Mouse (Mus musculus) cerebellum, adult 18-20 months (tissue): ENCODE data around the gene Drc3.

ENCODE experiments used
- DNase-seq, 2 experiments: peaks; one replicate each; pipeline ENCODE4 v3.0.0; 2021

Drc3 gene

DNA sequence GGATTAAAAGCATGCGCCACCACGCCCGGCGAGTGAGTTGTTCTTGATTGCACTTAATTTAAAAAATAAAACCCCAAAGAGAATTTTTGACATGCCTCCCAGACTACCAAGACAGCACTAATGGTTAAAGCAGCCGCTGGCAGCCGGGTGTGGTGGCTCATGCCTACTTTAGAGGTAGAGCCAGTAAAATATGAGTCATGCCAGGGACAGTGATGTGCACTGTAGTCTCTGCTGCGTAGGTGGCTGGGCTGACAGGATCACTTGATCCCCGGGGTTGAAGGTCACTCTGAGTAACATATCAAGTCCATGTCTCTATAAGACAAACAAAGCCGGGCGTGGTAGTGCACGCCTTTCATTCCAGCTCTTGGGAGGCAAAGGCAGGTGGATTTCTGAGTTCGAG lies 13.8 kb upstream of the Drc3 start:
- no peak for DNase-seq

DNA sequence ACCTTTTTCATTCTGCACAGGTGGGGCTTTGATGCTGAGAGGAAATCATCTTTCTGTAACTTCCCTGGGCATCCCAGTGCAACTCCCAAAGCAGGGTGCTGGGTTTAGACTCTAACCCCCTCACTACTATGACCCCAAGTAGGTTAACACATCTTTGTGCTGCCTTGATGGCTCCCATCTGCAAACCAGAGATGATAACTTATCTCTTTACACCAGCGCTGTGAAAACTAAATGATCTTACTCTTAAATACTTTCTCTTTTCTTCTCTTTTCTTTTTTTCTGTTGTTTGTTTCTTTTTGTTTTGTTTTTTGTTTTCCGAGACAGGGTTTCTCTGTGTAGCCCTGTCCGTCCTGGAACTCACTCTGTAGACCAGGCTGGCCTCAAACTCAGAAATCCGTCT lies 7.3 kb upstream of the Drc3 start:
- DNase-seq: no peak

DNA sequence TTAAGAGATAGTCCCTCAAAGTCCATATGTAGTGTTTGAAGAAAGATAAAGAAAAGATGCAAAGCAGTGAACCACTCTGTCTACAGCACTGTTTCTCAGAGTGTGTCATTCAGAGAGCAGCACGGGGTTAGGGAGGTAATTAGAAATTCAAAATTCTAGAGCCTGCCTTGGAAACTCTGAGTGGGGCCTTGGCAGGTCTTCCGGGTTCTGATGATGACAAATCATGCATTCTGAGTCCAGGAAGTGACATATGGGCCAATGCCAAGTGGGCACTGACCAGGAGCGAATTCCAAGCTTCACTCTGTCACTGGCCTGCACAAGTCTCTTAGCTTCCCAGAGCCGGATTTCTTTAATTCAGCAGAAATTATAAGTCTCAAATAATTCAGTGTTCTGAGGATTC lies 6.6 kb upstream of the Drc3 start:
- DNase-seq: peak; percentile 79 to 84

DNA sequence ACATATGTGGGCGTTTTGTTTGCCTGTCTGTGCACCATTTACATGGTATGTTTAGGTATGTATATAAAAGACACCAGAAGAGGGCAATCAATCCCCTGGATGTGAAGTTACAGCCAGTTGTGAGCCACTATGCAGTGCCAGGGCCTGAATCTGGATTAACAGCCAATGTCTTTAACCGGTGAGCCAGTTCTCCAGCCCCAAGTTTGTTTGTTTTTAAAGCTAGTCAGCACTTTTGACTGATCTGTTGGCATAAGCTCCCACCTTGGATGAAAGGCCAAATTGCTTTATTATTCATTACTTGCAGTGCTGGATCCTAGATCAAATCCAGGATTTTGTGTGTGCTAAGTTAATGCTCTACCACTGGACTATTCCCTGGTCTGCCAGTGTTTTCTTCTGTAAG lies 1.7 kb upstream of the Drc3 start:
- no peak for DNase-seq

DNA sequence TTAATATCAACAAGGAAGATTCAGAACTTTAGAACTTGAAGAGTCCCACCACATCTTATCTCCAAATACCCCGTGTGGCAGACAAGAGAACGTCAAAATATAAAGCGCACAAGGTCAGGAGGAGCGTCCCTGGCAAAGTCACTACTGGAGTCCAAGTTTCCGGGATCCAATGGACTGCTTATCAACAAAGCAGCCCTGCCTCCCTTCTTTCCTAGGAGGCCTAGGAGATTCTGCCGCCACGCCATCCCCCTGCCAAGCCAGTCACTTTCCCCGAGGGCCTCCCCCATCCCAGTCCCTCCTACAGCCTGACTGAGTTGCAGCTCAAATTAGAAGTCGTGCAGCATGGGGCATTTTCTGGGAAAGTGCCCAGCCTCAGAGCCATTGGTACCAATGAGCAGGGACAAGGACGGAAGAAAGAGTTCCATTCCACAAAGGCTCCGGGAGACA lies 1.2 kb upstream of the Drc3 start:
- DNase-seq: peak; percentile 54 to 61

DNA sequence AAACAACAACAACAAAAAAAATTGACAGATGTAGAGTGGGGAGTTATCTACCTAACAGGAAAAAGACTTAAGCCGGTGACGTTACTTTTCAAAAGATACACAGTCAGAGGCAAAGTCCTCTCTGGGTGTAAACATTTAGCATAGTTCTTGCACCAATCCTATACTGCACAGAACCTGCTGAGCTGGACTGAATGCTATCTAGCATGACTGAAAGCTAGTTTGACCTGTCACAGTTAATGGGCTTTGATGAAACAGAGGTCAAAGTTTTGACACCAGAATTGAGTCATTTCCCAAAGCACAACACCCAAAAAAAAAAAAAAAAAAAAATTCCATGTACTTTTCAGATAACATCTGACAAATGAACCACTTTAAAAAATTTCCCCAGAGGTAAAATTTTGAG lies 2.8 kb downstream of the Drc3 start:
- no peak for DNase-seq

DNA sequence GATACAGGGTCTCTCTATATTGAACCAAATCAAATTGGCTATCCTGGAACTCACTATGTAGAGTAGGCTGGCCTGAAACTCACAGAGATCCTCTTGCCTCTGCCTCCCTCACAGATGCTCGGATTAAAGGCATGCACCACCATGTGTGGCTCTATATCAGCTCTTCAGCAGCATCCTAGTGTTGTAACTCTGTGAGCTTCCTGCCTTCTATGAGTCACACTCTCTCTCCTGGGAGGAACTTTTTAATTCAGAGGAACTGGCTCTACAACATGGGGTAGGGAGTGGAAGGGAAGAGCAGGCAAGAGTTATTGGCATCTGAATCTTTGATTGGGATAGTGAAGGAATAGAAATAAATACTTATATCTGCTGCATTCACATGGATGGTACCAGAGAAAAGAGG lies 4.0 kb downstream of the Drc3 start:
- no peak for DNase-seq

DNA sequence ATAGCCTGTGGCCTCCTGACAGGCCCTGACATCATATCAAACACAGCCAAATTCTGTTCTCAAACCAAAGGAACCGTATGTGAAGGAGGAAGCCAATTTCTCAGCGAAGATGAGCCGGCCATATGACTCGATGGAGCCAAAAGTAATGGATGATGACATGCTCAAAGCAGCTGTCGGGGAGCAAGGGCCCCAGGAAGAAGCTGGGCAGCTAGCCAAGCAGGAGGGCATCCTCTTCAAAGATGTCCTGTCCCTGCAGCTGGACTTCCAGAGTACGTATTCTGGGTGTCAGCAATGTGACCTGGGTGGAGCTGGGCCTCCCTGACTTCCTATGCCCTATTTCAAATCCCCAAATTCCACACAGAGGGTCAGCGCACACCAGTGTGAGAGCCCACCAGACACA lies 5.4 kb downstream of the Drc3 start:
- no peak for DNase-seq

DNA sequence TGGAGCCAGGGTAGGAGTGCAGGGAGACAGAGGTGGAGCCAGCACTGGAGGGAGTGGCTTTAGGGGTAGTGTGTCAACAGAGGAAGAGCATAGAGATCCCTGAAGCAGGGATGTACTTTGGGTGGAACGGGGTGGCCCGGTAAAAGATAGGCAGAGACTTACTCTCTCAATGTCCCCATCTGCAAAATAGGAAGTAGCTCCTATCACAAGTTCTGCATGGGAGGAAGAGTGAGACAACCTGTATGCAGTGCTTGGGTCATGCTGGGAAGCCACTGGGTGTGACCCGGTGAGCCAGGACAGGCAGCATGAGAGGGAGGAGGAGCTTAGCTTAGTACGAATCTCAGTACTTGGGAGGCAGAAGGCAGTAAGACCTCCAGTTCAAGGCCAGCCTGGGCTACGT lies 6.0 kb downstream of the Drc3 start:
- DNase-seq: no peak

DNA sequence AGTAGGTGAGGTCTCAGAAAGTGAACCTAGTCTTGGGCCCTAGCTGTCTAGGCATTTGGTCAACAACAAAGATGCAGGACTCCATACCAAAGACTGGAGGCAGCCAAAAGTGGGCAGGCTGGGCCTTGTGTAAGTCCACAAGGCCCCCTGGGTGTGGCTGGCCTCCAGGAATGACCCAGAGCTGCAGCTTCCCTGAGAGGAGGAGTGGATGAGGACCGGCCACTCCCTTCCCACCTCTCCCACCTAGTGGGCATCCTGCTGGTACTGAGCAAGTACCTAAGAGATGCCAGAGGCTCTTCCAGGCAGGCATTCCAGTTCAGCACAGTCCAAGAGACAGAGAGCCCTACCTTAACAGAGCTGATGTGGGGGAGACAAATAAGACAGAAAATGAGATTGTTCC lies 6.8 kb downstream of the Drc3 start:
- DNase-seq: no peak

DNA sequence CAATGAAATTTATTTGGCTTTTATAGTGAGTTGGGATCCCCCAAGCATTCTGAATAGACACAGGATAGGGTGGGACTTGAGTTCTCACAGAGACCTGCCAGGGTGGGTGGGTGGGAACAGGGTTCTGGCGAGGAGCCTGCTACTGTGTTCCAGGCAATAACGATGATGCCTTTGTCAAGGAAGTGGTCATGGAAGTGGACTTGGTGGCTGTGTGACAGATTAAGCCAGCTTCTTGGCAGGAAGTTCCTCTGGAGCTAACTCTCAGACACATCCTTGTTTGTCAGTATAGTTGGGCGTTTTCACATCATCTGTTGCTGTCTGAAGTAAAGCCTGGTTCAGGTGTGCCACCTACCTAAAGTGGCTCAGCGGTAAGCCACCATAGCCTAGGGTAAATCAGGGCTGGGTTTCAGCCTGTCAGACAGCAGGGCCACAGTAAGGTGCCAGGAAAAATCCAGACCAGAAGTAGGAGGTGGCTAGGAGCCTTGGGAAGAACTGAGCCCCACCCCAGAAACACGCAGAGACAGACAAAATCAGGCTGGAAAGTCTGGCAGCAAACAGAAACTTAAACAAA lies 7.6 kb downstream of the Drc3 start:
- no peak for DNase-seq

DNA sequence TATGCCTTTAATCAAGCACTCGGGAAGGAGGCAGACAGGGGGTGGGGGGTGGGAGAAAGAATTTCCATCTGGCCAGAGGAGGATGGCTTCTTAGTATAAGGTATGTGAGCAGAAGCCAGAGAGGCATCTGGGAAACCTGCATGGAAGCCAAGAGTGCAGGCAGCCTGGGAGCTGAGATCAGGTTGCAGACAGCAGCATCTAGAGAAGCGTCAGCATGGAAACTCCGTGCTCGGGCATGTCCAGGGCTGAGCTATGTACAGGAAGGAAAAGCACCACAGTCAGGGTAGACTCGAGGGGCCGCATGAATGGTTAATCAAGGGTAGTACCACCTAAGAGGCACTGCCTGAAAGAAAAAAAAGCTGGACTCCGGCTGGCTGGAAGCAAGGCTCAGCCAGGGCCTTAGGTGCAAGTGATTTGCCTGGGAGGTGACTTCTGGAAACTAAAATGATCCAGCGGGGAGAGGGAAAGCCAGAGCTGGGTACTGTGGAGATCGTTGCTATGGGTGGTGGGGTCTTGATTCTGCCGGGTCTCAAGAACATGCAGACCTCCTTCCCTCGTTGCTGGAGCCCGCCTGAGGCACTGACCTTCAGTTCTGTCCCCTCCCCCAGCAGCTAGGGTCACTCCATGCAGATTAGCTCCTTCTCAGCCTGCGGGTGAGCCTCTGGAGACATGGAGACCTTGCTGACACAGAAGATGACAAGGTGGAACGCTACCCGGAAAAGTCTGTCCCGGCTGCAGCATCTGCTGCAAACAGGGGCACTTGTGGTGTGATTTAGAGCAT lies 13.3 kb downstream of the Drc3 start:
- no peak for DNase-seq

DNA sequence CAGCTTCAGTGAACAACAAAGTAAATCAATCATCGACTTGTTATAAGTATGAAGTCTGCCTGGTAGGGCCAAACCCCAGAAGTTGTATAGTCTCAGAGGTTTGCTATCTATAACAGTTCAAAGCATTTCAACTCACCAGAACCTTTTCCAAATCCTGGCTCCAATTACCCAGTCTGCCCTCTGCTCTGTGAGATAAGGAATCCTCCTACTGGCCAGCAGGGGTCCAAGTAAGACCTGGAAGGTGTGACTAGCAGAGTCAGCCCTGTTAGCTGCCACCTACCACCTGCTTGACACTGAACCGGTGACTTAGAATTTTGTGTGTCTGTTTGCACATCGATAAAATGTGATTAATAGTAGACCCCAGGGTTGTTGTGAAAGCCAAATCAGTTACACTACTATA lies 14.1 kb downstream of the Drc3 start:
- no peak for DNase-seq

DNA sequence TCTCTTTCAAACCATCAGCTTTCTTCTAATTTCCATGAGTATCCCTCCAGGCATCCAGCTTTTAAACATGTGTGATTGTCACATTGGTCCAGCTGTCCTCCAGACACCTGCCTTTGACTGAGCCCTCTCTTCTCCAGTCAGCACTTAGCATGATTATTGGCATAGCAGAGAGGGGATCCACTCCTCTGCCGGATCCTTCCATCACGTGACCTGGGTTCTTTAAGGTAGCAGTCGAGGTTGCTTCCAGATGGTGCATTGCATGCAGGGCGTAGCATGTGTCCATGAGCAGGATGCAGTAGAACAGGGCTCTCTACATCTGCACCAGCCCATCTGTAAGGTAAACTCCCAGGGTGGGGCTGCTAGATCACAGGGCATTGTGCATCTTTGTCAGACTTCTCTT lies 15.8 kb downstream of the Drc3 start:
- DNase-seq: no peak

DNA sequence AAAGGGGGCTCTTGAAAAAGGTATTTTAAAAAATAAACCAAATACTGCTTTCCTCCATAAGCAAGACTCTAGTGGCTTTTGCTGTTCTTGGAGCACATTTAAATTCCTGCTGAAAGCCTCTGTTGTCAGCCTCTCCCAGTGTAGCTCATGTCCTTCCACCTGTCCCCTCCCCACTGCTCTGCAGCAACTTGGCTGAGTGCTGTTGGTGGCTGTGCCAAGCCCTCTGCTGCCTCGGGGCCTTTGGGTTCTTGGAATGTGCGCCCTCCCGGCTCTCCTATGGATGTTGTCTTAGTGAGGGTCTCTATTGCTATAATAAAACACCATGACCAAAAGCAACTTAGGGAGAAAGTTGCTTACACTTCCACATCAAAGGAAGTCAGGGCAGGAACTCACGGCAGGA lies 16.3 kb downstream of the Drc3 start:
- DNase-seq: peak; percentile 33 to 59

DNA sequence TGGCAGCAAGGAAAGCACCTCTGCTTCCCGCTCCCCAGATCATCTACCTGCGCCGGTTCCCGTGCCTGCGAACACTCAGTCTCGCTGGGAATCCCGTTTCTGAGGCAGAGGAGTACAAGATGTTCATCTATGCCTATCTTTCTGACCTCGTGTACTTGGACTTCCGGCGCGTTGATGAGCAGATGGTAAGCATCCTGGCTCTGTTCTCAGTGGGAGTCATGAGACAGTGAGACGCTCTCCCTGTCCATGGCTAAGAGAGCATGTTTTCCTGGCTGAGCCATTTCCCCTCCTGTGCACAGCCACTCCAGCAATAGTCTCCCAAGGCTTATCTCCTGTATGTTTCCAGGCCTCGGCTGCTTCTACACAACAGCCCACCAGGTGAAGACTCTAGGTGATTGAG lies 17.3 kb downstream of the Drc3 start:
- DNase-seq: peak; percentile 35 to 52

DNA sequence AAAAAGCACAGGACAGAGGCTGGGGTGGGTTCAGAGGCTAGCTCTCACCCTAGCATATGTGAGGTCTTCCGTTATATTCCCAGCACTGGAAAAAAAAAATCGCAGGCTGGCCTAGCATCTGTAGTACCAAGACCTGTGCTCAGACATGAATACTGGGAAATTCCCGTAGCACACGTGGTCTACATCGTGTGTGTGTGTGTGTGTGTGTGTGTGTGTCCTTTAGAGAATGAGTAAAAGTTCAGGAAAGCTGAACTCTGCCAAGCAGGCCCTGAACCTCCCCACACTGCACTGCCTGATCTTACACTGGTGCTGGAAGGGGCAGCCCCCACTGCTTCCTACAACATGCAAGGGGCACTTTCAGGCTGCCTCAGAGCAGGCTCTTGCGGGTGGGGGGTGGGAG lies 21.4 kb downstream of the Drc3 start:
- DNase-seq: no peak

DNA sequence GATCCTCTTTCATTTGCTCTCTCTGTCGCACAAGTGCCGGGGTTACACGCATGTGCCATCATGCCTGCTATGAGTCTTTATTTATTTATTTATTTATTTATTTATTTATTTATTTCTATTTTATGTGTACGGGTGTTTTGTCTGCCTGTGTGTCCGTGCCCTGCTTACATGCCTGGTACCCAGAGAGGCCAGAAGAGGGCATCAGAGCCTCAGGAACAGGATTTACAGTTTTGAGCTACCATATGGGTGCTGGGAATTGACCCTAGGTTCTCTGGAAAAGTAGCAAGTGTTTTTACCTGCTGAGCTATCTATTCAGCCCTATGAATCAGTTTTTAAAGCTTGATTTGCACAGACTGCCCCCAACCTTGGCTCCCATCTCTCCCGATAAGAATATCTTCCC lies 30.4 kb downstream of the Drc3 start:
- no peak for DNase-seq

DNA sequence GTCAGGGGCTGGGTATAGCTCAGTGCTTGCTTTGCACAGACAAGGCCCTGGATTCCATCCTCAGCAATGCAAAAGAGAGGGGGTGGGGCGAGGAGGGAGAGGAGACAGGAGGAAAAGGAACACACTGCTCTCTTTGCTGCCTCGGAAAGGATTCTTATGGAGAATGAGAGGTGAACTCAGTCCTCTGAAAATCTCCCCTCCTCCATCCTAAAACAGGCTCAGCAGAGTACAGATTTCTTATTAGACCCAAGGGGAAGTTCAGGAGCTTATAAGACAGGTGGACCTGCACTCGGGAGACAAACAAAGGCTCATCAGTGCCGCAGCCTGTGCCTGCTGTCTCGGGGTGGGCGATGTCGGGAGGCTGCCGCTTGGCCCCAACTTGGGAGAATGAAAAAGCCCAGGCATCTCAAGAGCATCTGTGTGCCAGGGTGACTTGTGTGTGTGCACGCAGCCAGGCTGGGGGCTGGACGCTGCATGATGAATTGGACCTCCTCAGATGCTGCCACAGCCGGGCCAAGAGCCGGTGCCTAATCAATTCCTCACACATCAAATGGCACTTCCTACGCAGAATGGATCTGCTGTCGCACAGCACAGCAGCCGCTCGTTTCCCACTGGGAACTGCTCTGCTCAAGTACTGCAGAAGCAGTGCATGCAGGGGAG lies 31.8 kb downstream of the Drc3 start:
- DNase-seq: peak; percentile 34 to 39

DNA sequence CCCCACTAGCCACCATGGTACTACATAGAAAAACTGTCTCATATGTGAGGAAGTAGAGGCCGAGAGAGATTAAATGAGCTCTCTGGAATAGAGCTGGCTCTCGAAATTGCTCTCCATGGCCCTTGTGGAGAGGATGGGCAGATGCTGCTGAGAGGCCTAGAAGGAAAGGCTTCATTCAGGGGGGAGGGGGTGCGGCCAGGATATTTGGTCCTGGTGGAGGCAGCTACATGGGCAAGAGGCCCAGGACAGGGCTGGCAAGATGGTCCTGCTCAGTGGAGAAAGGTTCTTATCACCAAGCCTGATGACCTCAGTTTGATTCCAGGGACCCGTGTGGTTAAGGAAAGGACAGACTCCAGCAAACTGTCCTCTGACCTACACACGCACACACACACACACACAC lies 32.8 kb downstream of the Drc3 start:
- no peak for DNase-seq

DNA sequence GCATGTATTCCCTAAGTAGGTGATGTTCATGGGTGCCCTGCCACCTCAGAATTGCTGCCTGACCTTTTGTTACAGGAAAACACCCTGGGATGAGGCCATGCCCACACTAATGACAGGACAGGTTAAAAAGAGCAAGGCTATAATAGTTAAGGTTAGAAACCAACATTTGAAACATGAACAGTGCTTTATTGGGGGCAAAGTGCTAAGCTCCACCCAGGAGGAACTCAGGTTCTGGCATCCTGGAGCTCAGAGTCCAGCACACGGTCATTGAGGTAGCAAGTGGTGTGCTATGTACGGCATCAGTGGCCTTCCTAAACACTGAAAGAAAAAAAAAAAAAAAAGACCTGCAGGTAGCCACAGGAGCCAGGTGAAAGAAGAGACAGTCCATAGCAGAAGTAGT lies 34.8 kb downstream of the Drc3 start:
- DNase-seq: no peak

DNA sequence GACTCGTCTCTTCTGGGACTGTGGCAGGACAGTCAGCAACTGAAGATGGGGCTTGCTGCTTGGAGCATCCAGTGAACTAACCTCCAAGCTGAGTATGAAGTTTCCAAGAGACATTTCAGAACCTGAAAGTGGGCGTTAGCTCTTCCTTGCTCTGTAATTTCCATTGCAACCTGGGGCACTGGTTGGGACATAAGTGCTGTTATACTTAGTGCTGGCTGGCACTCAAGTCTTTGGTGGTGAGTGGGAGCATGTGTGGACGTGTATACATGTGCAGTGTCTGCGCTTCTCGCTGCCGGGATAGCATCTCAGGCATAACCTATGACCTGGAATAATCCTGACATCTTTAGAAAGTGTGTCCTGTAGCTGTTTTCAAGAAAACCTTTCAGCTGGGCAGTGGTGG lies 38.2 kb downstream of the Drc3 start:
- DNase-seq: no peak

DNA sequence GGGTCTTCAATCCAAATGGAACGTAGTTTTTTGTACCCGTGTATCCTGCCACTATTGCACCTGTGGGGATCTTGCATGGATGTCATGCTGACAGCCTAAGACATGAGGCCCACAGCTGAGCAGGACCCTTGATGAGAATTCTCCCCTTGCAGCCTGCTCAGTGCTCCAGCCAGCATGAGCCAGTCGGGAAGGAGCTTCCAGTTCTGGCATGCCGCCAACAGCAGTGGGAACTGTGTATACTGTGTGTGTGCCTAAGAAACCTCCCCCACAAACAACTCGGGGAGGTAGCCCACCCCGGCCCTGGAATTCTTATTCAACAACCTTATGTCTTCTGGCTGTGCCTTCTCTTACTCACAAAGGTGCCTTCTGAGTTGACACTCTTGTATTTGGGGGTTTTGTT lies 43.4 kb downstream of the Drc3 start:
- DNase-seq: peak; percentile 40 to 49

DNA sequence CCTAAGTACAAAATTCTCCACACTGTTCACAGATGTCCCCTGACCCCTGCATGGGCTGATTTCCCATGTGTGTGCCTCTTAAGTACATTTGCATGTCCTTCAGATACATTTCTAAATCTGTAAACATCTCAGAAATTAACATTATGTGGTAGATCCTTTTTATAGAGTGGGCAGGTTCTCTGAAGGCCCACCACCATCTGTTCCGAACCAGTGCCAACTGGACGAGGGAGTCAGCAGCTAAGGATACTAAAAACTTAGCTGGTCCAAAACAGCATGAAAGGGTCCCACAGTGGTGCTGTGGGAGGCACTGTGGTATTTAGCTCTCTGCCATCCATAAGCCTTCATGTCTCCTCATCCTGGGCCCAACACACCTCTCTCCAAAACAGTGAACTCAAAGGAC lies 44.0 kb downstream of the Drc3 start:
- no peak for DNase-seq

DNA sequence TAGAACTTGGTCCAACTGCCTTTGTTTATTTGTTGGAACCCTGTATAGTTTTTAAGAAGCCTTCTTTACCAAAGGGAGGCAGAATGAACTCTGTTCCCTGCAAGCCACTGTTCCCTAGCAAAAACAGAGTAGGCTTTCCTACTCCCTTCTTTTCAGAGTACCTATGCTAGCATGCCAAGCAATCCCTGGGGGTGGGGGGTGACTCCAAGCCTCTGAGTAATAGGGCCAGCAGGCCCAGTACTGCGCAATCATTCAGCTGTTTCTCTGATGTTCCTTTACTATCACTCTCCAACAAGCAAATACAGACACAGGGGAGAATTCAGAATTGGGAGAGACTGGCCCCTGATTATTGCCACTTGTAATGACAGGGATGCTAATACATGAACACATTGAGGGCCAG lies 53.5 kb downstream of the Drc3 start:
- DNase-seq: no peak
